Mouse (Mus musculus): ENCODE measurements around the gene Ist1.

DNA sequence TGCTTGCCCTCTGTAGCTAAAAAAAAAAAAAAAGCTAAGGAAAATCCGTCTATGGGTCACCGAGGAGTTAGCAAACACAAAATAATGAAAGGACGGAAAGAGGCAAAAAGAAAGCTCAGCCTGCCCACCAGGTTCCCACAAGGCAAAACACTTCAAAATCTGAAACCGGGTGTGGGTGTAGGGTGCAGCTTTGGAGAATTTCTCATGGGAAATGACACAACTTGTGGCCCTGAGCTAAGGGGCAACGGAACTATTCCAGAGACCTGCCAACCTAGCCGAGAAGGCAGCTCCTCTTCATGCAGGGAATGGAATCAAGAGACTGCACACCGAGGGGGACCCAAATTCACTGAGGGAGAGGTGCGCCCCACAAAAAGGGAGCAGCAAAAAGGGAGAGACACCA is 43.8 kb upstream of the Ist1 start:
- TF ChIP-seq CTCF (IDR thresholded peaks at IDR 0.05; ENCODE audit: extremely low read depth, insufficient read depth, insufficient read length, insufficient replicate concordance): no peak
- no peak for TF ChIP-seq POLR2A (IDR thresholded peaks at IDR 0.05; ENCODE audit: low read depth, low read length)
